Mouse (Mus musculus) myocyte (in vitro differentiated cells): ENCODE data around the gene Rassf1.

Experiments
- CEBPB ChIP-seq: IDR thresholded peaks from 2 replicates; pipeline ENCODE4 v1.6.1; 2011; ENCODE audit warnings: mild to moderate bottlenecking, moderate library complexity; ENCODE audit not compliant: poor library complexity, insufficient read depth, severe bottlenecking
- POLR2A ChIP-seq: IDR thresholded peaks from one replicate; pipeline ENCODE4 v1.6.1; 2011; ENCODE audit warnings: low read depth, mild to moderate bottlenecking, control low read depth, moderate library complexity; ENCODE audit not compliant: insufficient read length
- TCF12 ChIP-seq: IDR thresholded peaks from one replicate; pipeline ENCODE4 v1.6.1; 2011; ENCODE audit warnings: mild to moderate bottlenecking, control low read depth; ENCODE audit not compliant: poor library complexity, insufficient read depth, severe bottlenecking

GRCm38 (mm10) chr9:107568331-107569261 is 17.2 kb downstream of the Rassf1 start:
- peak; percentile 73 for TF ChIP-seq POLR2A
- TF ChIP-seq TCF12 = no peak
- TF ChIP-seq CEBPB = no peak
